ENCODE assay signal across 30 mouse cellular contexts in genomic region chr5:115139124-115139523, GRCm38 (mm10). TPM values are rescaled to one million over a fixed set of nuclear protein-coding genes. Genes with fewer than 3 reads are reported as not detected.
DNase-seq lines count a peak whose midpoint lies in the region; ATAC-seq and TF ChIP-seq lines count a peak whose summit lies in the region.
"Had no signal": no experiment of that assay in that cellular context is flagged by ENCODE, and none has a peak within 500 bp of the region (broad histone marks: within the 10 kb centered on the region; RNA-seq: fewer than 3 reads in every experiment).

No protein-coding gene starts in this region.

- H3K4me1 ChIP-seq in midbrain, postnatal 0 days (ENCODE audit: insufficient read depth, low read length) = no peaks in the 10 kb centered on the region
- H3K4me1 ChIP-seq in midbrain, embryonic 13.5 days (replicated peaks) = peaks cover 1% of the 10 kb centered on the region; the same call in 1 of the 2 replicates
- H3K4me1 ChIP-seq in stomach, postnatal 0 days (replicated peaks; ENCODE audit: control insufficient read depth, insufficient read depth) = no peaks in the 10 kb centered on the region
- H3K4me1 ChIP-seq: embryonic facial prominence, embryonic 12.5 days had no signal

- TF ChIP-seq EP300 in stomach, postnatal 0 days (optimal IDR thresholded peaks at IDR 0.05) = no peak

- no peaks in the 10 kb centered on the region for H3K9me3 ChIP-seq in midbrain, postnatal 0 days (ENCODE audit: low read length)
- no peaks in the 10 kb centered on the region for H3K9me3 ChIP-seq in midbrain, embryonic 13.5 days
- no peaks in the 10 kb centered on the region for H3K9me3 ChIP-seq in stomach, postnatal 0 days (ENCODE audit: control insufficient read depth, low read length)
- H3K9me3 ChIP-seq: embryonic facial prominence, embryonic 12.5 days; embryonic facial prominence, embryonic 15.5 days; hindbrain, embryonic 12.5 days had no signal

- no peak overlapping the region for H3K9ac ChIP-seq in midbrain, postnatal 0 days (replicated peaks; ENCODE audit: low read length, poor library complexity, severe bottlenecking)
- H3K9ac ChIP-seq in midbrain, embryonic 13.5 days (replicated peaks) = no peak overlapping the region
- H3K9ac ChIP-seq in stomach, postnatal 0 days (ENCODE audit: low read length) = no peak overlapping the region
- H3K9ac ChIP-seq: embryonic facial prominence, embryonic 12.5 days; embryonic facial prominence, embryonic 15.5 days; forebrain, postnatal 0 days; hindbrain, embryonic 12.5 days had no signal

- no peak for ATAC-seq in midbrain, postnatal 0 days (ENCODE audit: low FRiP score)
- ATAC-seq in midbrain, embryonic 13.5 days = no peak
- no peak for ATAC-seq in stomach, postnatal 0 days (ENCODE audit: low FRiP score, low TSS enrichment)
- ATAC-seq: forebrain, embryonic 14.5 days; forebrain, postnatal 0 days; hindbrain, embryonic 16.5 days; inflammation-experienced regulatory T-cells, adult 6 months; Patski had no signal

- no peak for DNase-seq in gastrocnemius, adult 2 months
- no peak for DNase-seq in gastrocnemius, postnatal 14 days
- DNase-seq in midbrain, postnatal 0 days (ENCODE audit: low spot score) = peak; percentile 29
- DNase-seq in stomach, postnatal 0 days (ENCODE audit: low spot score) = no peak
- DNase-seq in frontal cortex, postnatal 36 days (ENCODE audit: low spot score in 2 of 2) = no peak
- DNase-seq: adrenal gland, postnatal 10 days; adrenal gland, postnatal 36 days; cerebellum, adult 18-20 months; cerebellum, adult 9-10 months; cerebellum, postnatal 14 days; forebrain, postnatal 0 days; gastrocnemius, postnatal 10 days; heart, adult 11 months; kidney, adult 11 months had no signal

- H3K36me3 ChIP-seq in midbrain, postnatal 0 days (ENCODE audit: insufficient read depth, low read length) = no peaks in the 10 kb centered on the region
- 0 out of 2 replicates have a peak, but pooled peaks cover 2% of the 10 kb centered on the region for H3K36me3 ChIP-seq in midbrain, embryonic 13.5 days
- no peaks in the 10 kb centered on the region for H3K36me3 ChIP-seq in stomach, postnatal 0 days (ENCODE audit: control insufficient read depth, insufficient read depth, low read length)
- H3K36me3 ChIP-seq: hindbrain, embryonic 12.5 days had no signal

- intact Hi-C loops in gastrocnemius, adult 2 months (cut with DNase I) = no loop called here
- intact Hi-C loops in gastrocnemius, postnatal 14 days (cut with DNase I; ENCODE audit: low total_unique reads) = no loop called here

- no peaks in the 10 kb centered on the region for H3K27me3 ChIP-seq in midbrain, postnatal 0 days (ENCODE audit: insufficient read depth, low read length)
- no peaks in the 10 kb centered on the region for H3K27me3 ChIP-seq in midbrain, embryonic 13.5 days
- H3K27me3 ChIP-seq in stomach, postnatal 0 days (ENCODE audit: control insufficient read depth, insufficient read depth, low read length) = no peaks in the 10 kb centered on the region
- H3K27me3 ChIP-seq: embryonic facial prominence, embryonic 12.5 days; embryonic facial prominence, embryonic 15.5 days; Patski had no signal

- no peak overlapping the region for H3K4me2 ChIP-seq in midbrain, postnatal 0 days (ENCODE audit: low read depth, low read length, poor library complexity, severe bottlenecking)
- no peak overlapping the region for H3K4me2 ChIP-seq in midbrain, embryonic 13.5 days (replicated peaks)
- no peak overlapping the region for H3K4me2 ChIP-seq in stomach, postnatal 0 days (replicated peaks; ENCODE audit: low read depth)
- H3K4me2 ChIP-seq: embryonic facial prominence, embryonic 12.5 days; embryonic facial prominence, embryonic 15.5 days; heart, embryonic 11.5 days; hindbrain, embryonic 12.5 days had no signal

- H3K4me3 ChIP-seq in gastrocnemius, adult 2 months = no peak overlapping the region
- H3K4me3 ChIP-seq in midbrain, postnatal 0 days (ENCODE audit: low read depth, low read length) = no peak overlapping the region
- H3K4me3 ChIP-seq in midbrain, embryonic 13.5 days (replicated peaks) = no peak overlapping the region
- no peak overlapping the region for H3K4me3 ChIP-seq in stomach, postnatal 0 days (ENCODE audit: low read depth, low read length)
- H3K4me3 ChIP-seq: embryonic facial prominence, embryonic 12.5 days; embryonic facial prominence, embryonic 15.5 days; hindbrain, embryonic 12.5 days had no signal

- no peak for TF ChIP-seq CTCF in gastrocnemius, adult 2 months (IDR thresholded peaks at IDR 0.05)
- TF ChIP-seq CTCF in midbrain, postnatal 0 days (IDR thresholded peaks at IDR 0.05) = no peak
- TF ChIP-seq CTCF in stomach, postnatal 0 days (IDR thresholded peaks at IDR 0.05; ENCODE audit: low read depth) = peak; percentile 15; the same call in 1 of the 2 replicates

- WGBS in midbrain, postnatal 0 days = 72% methylated on average over 4 of the region's 4 CpGs
- 78% methylated on average over 4 of the region's 4 CpGs for WGBS in midbrain, embryonic 13.5 days
- 59% methylated on average over 4 of the region's 4 CpGs for WGBS in stomach, postnatal 0 days

- H3K27ac ChIP-seq in gastrocnemius, adult 2 months = peak overlapping the region; percentile 32; the same call in 1 of the 2 replicates
- no peak overlapping the region for H3K27ac ChIP-seq in midbrain, postnatal 0 days (ENCODE audit: low read depth, low read length)
- H3K27ac ChIP-seq in midbrain, embryonic 13.5 days = no peak overlapping the region
- no peak overlapping the region for H3K27ac ChIP-seq in stomach, postnatal 0 days (replicated peaks)
- H3K27ac ChIP-seq: embryonic facial prominence, embryonic 12.5 days; embryonic facial prominence, embryonic 15.5 days; hindbrain, embryonic 12.5 days had no signal

RNA-seq across cellular contexts. Expression of gene Unc119b, which starts 4.3 kb away (rescaled TPM):
- 10 to 100 TPM; 11.8 to 15.7 TPM for total RNA-seq in gastrocnemius, adult 2 months (2021)
- total RNA-seq in gastrocnemius, postnatal 14 days (2021) = 10 to 100 TPM; 12.2 to 12.7 TPM
- 28.4 and 30.0 TPM in 2 replicates for total RNA-seq in midbrain, postnatal 0 days (2014; rRNA removed)
- 16.9 and 18.4 TPM in 2 replicates for polyA plus RNA-seq in midbrain, postnatal 0 days (2015; fragmentation: Nextera tagmentation; extraction: Ambion mirVana)
- 37.4 and 43.4 TPM in 2 replicates for polyA plus RNA-seq in midbrain, embryonic 13.5 days (2015; fragmentation: Nextera tagmentation; extraction: Ambion mirVana)
- polyA plus RNA-seq in stomach, postnatal 0 days (2015; fragmentation: Nextera tagmentation; extraction: Ambion mirVana) = 12.7 and 12.9 TPM in 2 replicates

RNA-seq across cellular contexts. Expression of gene Mlec, which starts 18.9 kb away (rescaled TPM):
- total RNA-seq in gastrocnemius, adult 2 months (2021) = 100 to 1,000 TPM; 138 to 200 TPM
- 100 to 1,000 TPM; 216 to 235 TPM for total RNA-seq in gastrocnemius, postnatal 14 days (2021)
- 61.7 and 64.6 TPM in 2 replicates for total RNA-seq in midbrain, postnatal 0 days (2014; rRNA removed)
- 11.4 and 16.2 TPM in 2 replicates for polyA plus RNA-seq in midbrain, postnatal 0 days (2015; fragmentation: Nextera tagmentation; extraction: Ambion mirVana)
- 21.1 and 25.3 TPM in 2 replicates for polyA plus RNA-seq in midbrain, embryonic 13.5 days (2015; fragmentation: Nextera tagmentation; extraction: Ambion mirVana)
- polyA plus RNA-seq in stomach, postnatal 0 days (2015; fragmentation: Nextera tagmentation; extraction: Ambion mirVana) = 30.4 and 34.0 TPM in 2 replicates

RNA-seq across cellular contexts. Expression of gene Acads, which starts 20.0 kb away (rescaled TPM):
- total RNA-seq in gastrocnemius, adult 2 months (2021) = 10 to 100 TPM; 49.9 to 81.7 TPM
- total RNA-seq in gastrocnemius, postnatal 14 days (2021) = 10 to 100 TPM; 58.1 to 67.2 TPM
- total RNA-seq in midbrain, postnatal 0 days (2014; rRNA removed) = 16.5 and 17.4 TPM in 2 replicates
- 13.4 and 14.1 TPM in 2 replicates for polyA plus RNA-seq in midbrain, postnatal 0 days (2015; fragmentation: Nextera tagmentation; extraction: Ambion mirVana)
- 21.0 and 25.1 TPM in 2 replicates for polyA plus RNA-seq in midbrain, embryonic 13.5 days (2015; fragmentation: Nextera tagmentation; extraction: Ambion mirVana)
- polyA plus RNA-seq in stomach, postnatal 0 days (2015; fragmentation: Nextera tagmentation; extraction: Ambion mirVana) = 70.6 and 73.8 TPM in 2 replicates

RNA-seq across cellular contexts. Expression of gene Gm10401, which starts 41.0 kb away (rescaled TPM):
- total RNA-seq in gastrocnemius, adult 2 months (2021) = not detected
- not detected for total RNA-seq in gastrocnemius, postnatal 14 days (2021)
- total RNA-seq in midbrain, postnatal 0 days (2014; rRNA removed) = not detected in 2 replicates
- polyA plus RNA-seq in midbrain, postnatal 0 days (2015; fragmentation: Nextera tagmentation; extraction: Ambion mirVana) = 42.9 and 44.1 TPM in 2 replicates
- 39.0 and 41.9 TPM in 2 replicates for polyA plus RNA-seq in midbrain, embryonic 13.5 days (2015; fragmentation: Nextera tagmentation; extraction: Ambion mirVana)
- 17.9 and 22.2 TPM in 2 replicates for polyA plus RNA-seq in stomach, postnatal 0 days (2015; fragmentation: Nextera tagmentation; extraction: Ambion mirVana)
- total RNA-seq: adrenal gland, adult 18-20 months; adrenal gland, postnatal 10 days; adrenal gland, postnatal 36 days; forebrain, postnatal 0 days; gastrocnemius, postnatal 10 days; gastrocnemius, postnatal 4 days; heart, adult 8-10 months; heart, postnatal 25 days; hematopoietic stem cell, adult 5-6 weeks had no signal
- polyA plus RNA-seq: frontal cortex, adult 2 months; Patski had no signal

RNA-seq across cellular contexts. Expression of gene Cabp1, which starts 55.1 kb away (rescaled TPM):
- total RNA-seq in gastrocnemius, adult 2 months (2021) = 1 to 10 TPM in 1 of 2 experiments, under 1 TPM in 1; 0.79 to 1.5 TPM
- 1 to 10 TPM; 1.2 to 1.3 TPM for total RNA-seq in gastrocnemius, postnatal 14 days (2021)
- 15.5 and 29.8 TPM in 2 replicates for total RNA-seq in midbrain, postnatal 0 days (2014; rRNA removed)
- polyA plus RNA-seq in midbrain, postnatal 0 days (2015; fragmentation: Nextera tagmentation; extraction: Ambion mirVana) = 11.1 and 12.7 TPM in 2 replicates
- polyA plus RNA-seq in midbrain, embryonic 13.5 days (2015; fragmentation: Nextera tagmentation; extraction: Ambion mirVana) = 2.0 and 2.7 TPM in 2 replicates
- 0.44 and 0.67 TPM in 2 replicates for polyA plus RNA-seq in stomach, postnatal 0 days (2015; fragmentation: Nextera tagmentation; extraction: Ambion mirVana)
- total RNA-seq: common myeloid progenitor, adult 5-6 weeks; hematopoietic stem cell, adult 5-6 weeks had no signal
- polyA plus RNA-seq: inflammation-experienced regulatory T-cells, adult 6 months had no signal
